Mouse (Mus musculus) lung, adult 2 months (tissue): ENCODE measurements around the gene Slc35e1.

Experiments
- CTCF ChIP-seq: fragments of 200-500 bp; IDR thresholded peaks from 2 replicates; pipeline ENCODE4 v1.5.1; 2011; ENCODE audit warnings: mild to moderate bottlenecking, low read length, control low read depth; ENCODE audit not compliant: insufficient read depth
- POLR2A ChIP-seq: fragments of 200-500 bp; IDR thresholded peaks from 2 replicates; pipeline ENCODE4 v1.6.1; 2011; ENCODE audit warnings: low read depth, mild to moderate bottlenecking, control low read depth, low read length, borderline replicate concordance; ENCODE audit errors: extremely low read depth

GRCm38 (mm10) chr8:72491680-72492621, at the start of gene Slc35e1:
- TF ChIP-seq CTCF = no peak
- TF ChIP-seq POLR2A = peak; percentile 28; the same call in 1 of the 2 replicates
